8 mouse cellular contexts compared by ENCODE assay signal in the genomic region with DNA sequence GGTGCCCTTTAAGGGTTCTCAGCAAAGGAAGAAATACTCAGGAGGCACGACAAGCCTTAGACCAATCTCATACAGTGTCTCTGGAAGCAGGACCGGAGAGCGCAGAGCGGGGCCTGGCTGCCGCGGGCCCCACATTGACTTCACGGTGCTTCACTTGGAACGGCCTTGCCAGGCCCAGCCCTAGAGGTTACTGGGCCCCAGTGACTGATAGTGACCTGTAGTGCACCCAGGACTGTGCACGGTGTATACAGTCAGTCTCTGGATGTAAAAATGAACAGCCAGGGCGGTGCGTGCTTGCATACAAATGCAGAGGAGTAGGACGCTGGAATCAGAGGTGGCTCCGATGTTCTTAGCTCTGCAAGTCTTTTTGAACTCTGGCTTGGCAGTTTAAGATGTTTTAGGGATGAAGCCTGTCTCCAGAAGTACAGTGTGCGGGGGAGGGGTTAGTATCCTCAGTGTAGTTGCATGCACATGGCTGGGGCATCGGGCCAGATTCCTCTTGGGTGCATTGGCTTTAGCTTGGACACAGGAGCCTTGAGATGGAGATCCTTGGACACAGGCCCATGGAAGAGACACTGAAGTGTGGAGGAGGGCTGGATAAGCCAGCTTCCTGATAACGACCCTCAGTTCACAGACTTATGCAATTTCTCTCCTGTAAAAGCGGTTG. TPM values are rescaled to one million over a fixed set of nuclear protein-coding genes. Genes with fewer than 3 reads are reported as not detected.
DNase-seq lines count a peak whose midpoint lies in the region; ATAC-seq and TF ChIP-seq lines count a peak whose summit lies in the region.

No protein-coding gene starts in this region.

- DNase-seq in left cerebral cortex, postnatal 14 days (ENCODE audit: low spot score in 2 of 2) = peak; percentile 31 to 39
- no peak for DNase-seq in left cerebral cortex, adult 9 months (ENCODE audit: low spot score in 2 of 2)
- peak; percentile 55 for DNase-seq in cerebellum, adult 9-10 months
- peak; percentile 16 for DNase-seq in lung, postnatal 0 days (ENCODE audit: low spot score)
- no peak for DNase-seq in stomach, postnatal 0 days (ENCODE audit: low spot score)
- DNase-seq in frontal cortex, postnatal 14 days (ENCODE audit: low spot score in 2 of 2) = no peak

- TF ChIP-seq CTCF in lung, postnatal 0 days (IDR thresholded peaks at IDR 0.05) = no peak
- no peak for TF ChIP-seq CTCF in stomach, postnatal 0 days (IDR thresholded peaks at IDR 0.05; ENCODE audit: low read depth)

- no peaks in the 10 kb centered on the region; the same call in 1 of the 2 replicates for H3K9me3 ChIP-seq in heart, embryonic 11.5 days (replicated peaks; ENCODE audit: control insufficient read depth, low read length)
- H3K9me3 ChIP-seq in kidney, embryonic 14.5 days (ENCODE audit: control insufficient read depth, low read length) = peaks cover 3% of the 10 kb centered on the region; the same call in 1 of the 2 replicates
- H3K9me3 ChIP-seq in lung, postnatal 0 days (ENCODE audit: low read length) = no peaks in the 10 kb centered on the region
- no peaks in the 10 kb centered on the region for H3K9me3 ChIP-seq in stomach, postnatal 0 days (ENCODE audit: control insufficient read depth, low read length)

- no peaks in the 10 kb centered on the region for H3K27me3 ChIP-seq in heart, embryonic 11.5 days (ENCODE audit: control insufficient read depth, insufficient read depth, low read length)
- no peaks in the 10 kb centered on the region for H3K27me3 ChIP-seq in kidney, embryonic 14.5 days (ENCODE audit: control insufficient read depth, insufficient read depth, low read length)
- H3K27me3 ChIP-seq in lung, postnatal 0 days (replicated peaks; ENCODE audit: insufficient read depth, low read length) = no peaks in the 10 kb centered on the region
- no peaks in the 10 kb centered on the region for H3K27me3 ChIP-seq in stomach, postnatal 0 days (ENCODE audit: control insufficient read depth, insufficient read depth, low read length)

- H3K4me1 ChIP-seq in heart, embryonic 11.5 days (ENCODE audit: control insufficient read depth, insufficient read depth, low read length) = peaks cover 6% of the 10 kb centered on the region; the same call in 1 of the 2 replicates
- H3K4me1 ChIP-seq in kidney, embryonic 14.5 days (ENCODE audit: control insufficient read depth, insufficient read depth, low read length) = peaks cover 13% of the 10 kb centered on the region
- no peaks in the 10 kb centered on the region for H3K4me1 ChIP-seq in lung, postnatal 0 days (ENCODE audit: insufficient read depth, low read depth, low read length)
- H3K4me1 ChIP-seq in stomach, postnatal 0 days (replicated peaks; ENCODE audit: control insufficient read depth, insufficient read depth) = 0 out of 2 replicates have a peak, but pooled peaks cover 4% of the 10 kb centered on the region

- intact Hi-C loops in left cerebral cortex, postnatal 14 days (cut with DNase I) = loop anchor here (1.0 to 10.0 kb wide), 5 partner anchors 52 to 640 kb away; no protein-coding TSS in a partner anchor

- no peak overlapping the region for H3K4me3 ChIP-seq in heart, embryonic 11.5 days (ENCODE audit: low read depth, low read length)
- H3K4me3 ChIP-seq in kidney, embryonic 14.5 days (ENCODE audit: low read length) = no peak overlapping the region
- H3K4me3 ChIP-seq in lung, postnatal 0 days (ENCODE audit: low read depth, low read length) = no peak overlapping the region
- no peak overlapping the region for H3K4me3 ChIP-seq in stomach, postnatal 0 days (ENCODE audit: low read depth, low read length)

- H3K27ac ChIP-seq in heart, embryonic 11.5 days (ENCODE audit: low read depth, low read length) = no peak overlapping the region
- no peak overlapping the region for H3K27ac ChIP-seq in kidney, embryonic 14.5 days (ENCODE audit: low read depth, low read length)
- peak overlapping the region; percentile 57 for H3K27ac ChIP-seq in lung, postnatal 0 days (ENCODE audit: low read length)
- H3K27ac ChIP-seq in stomach, postnatal 0 days (replicated peaks) = 0 out of 2 replicates have a peak overlapping the region, but pooled peaks have one; percentile 24

- peak; percentile 31; the same call in 1 of the 2 replicates for ATAC-seq in heart, embryonic 11.5 days (replicated peaks; ENCODE audit: insufficient number of reproducible peaks, low FRiP score, low TSS enrichment)
- ATAC-seq in kidney, embryonic 14.5 days (ENCODE audit: low FRiP score, low TSS enrichment) = peak; percentile 73
- peak; percentile 30 for ATAC-seq in lung, postnatal 0 days
- peak; percentile 63 for ATAC-seq in stomach, postnatal 0 days (ENCODE audit: low FRiP score, low TSS enrichment)

- H3K9ac ChIP-seq in heart, embryonic 11.5 days (ENCODE audit: low read depth, low read length) = no peak overlapping the region
- H3K9ac ChIP-seq in kidney, embryonic 14.5 days (ENCODE audit: low read depth, low read length) = no peak overlapping the region
- no peak overlapping the region for H3K9ac ChIP-seq in lung, postnatal 0 days (replicated peaks; ENCODE audit: low read depth)
- no peak overlapping the region for H3K9ac ChIP-seq in stomach, postnatal 0 days (ENCODE audit: low read length)

- H3K36me3 ChIP-seq in heart, embryonic 11.5 days (ENCODE audit: control insufficient read depth, insufficient read depth, low read length) = no peaks in the 10 kb centered on the region
- no peaks in the 10 kb centered on the region for H3K36me3 ChIP-seq in kidney, embryonic 14.5 days (ENCODE audit: control insufficient read depth, insufficient read depth, low read length)
- H3K36me3 ChIP-seq in lung, postnatal 0 days (ENCODE audit: insufficient read depth, low read length) = no peaks in the 10 kb centered on the region
- H3K36me3 ChIP-seq in stomach, postnatal 0 days (ENCODE audit: control insufficient read depth, insufficient read depth, low read length) = no peaks in the 10 kb centered on the region

- TF ChIP-seq EP300 in lung, postnatal 0 days (IDR thresholded peaks at IDR 0.05) = no peak
- no peak for TF ChIP-seq EP300 in stomach, postnatal 0 days (optimal IDR thresholded peaks at IDR 0.05)

- 55% methylated on average over 17 of the region's 17 CpGs for WGBS in heart, embryonic 11.5 days (ENCODE audit: insufficient replicate concordance)
- WGBS in kidney, embryonic 14.5 days = 57% methylated on average over 17 of the region's 17 CpGs
- 46% methylated on average over 17 of the region's 17 CpGs for WGBS in lung, postnatal 0 days
- WGBS in stomach, postnatal 0 days = 44% methylated on average over 17 of the region's 17 CpGs

- H3K4me2 ChIP-seq in heart, embryonic 11.5 days = peak overlapping the region; percentile 25
- peak overlapping the region; percentile 8; the same call in 1 of the 2 replicates for H3K4me2 ChIP-seq in kidney, embryonic 14.5 days (replicated peaks; ENCODE audit: low read depth, low read length)
- H3K4me2 ChIP-seq in lung, postnatal 0 days (replicated peaks; ENCODE audit: low read depth, low read length) = peak overlapping the region; percentile 25
- peak overlapping the region; percentile 25; the same call in 1 of the 2 replicates for H3K4me2 ChIP-seq in stomach, postnatal 0 days (replicated peaks; ENCODE audit: low read depth)

RNA-seq across cellular contexts. Expression of a gene that starts 31.1 kb away (rescaled TPM):
- 100 to 1,000 TPM; 219 to 256 TPM for total RNA-seq in left cerebral cortex, postnatal 14 days (2021)
- polyA plus RNA-seq in heart, embryonic 11.5 days (2014; fragmentation: Nextera tagmentation; extraction: Ambion mirVana) = 644 and 729 TPM in 2 replicates
- 1,099 and 1,259 TPM in 2 replicates for polyA plus RNA-seq in kidney, embryonic 14.5 days (2014; fragmentation: Nextera tagmentation; extraction: Ambion mirVana)
- 456 and 488 TPM in 2 replicates for polyA plus RNA-seq in lung, postnatal 0 days (2015; fragmentation: Nextera tagmentation; extraction: Ambion mirVana)
- polyA plus RNA-seq in stomach, postnatal 0 days (2015; fragmentation: Nextera tagmentation; extraction: Ambion mirVana) = 742 and 777 TPM in 2 replicates

Comparison
In these comparisons a context has a peak if more than half of its experiments do, and no peak if none do; other contexts are left out.
1. DNase-seq: peak in left cerebral cortex, postnatal 14 days (2 of 2), cerebellum, adult 9-10 months (single experiment) and lung, postnatal 0 days (single experiment); none in left cerebral cortex, adult 9 months (0 of 2), stomach, postnatal 0 days (single experiment) and frontal cortex, postnatal 14 days (0 of 2).
2. H3K27ac ChIP-seq: peak in lung, postnatal 0 days (single experiment) and stomach, postnatal 0 days (single experiment); none in heart, embryonic 11.5 days (single experiment) and kidney, embryonic 14.5 days (single experiment).
3. Peak in every context shown above with its lines, with median percentiles within 50 percentile points of each other: ATAC-seq and H3K4me2 ChIP-seq.